Mouse (Mus musculus): ENCODE results near the gene Atp8b4. TPM values are rescaled to one million over a fixed set of nuclear protein-coding genes. Genes with fewer than 3 reads are reported as not detected.

The Atp8b4 gene
- polyA plus RNA-seq, 1 experiment from 2014 or later: 1.3 TPM

GRCm38 (mm10) chr2:126495230-126495629, 5.2 kb downstream of the Atp8b4 start:
- 84% methylated on average over 7 of the region's 7 CpGs for WGBS
- Histone ChIP-seq H3K9ac (no peak overlapping the region), H3K4me3 (replicated peaks) (no peak overlapping the region), H3K4me2 (no peak overlapping the region), H3K9me3 (no peaks in the 10 kb centered on the region), H3K27ac (no peak overlapping the region), H3K27me3 (replicated peaks) (no peaks in the 10 kb centered on the region), H3K36me3 (no peaks in the 10 kb centered on the region), H3K4me1 (no peaks in the 10 kb centered on the region)
- no peak for ATAC-seq (ENCODE audit: insufficient read depth, low FRiP score, low read depth)

- 70% methylated on average over 8 of the region's 8 CpGs for WGBS
- no peaks in the 10 kb centered on the region for H3K9me3 ChIP-seq
- H3K27ac ChIP-seq: no peak overlapping the region
- no peak overlapping the region for H3K4me2 ChIP-seq
- H3K36me3 ChIP-seq: no peaks in the 10 kb centered on the region
- no peak overlapping the region for H3K4me3 ChIP-seq (replicated peaks)
- H3K4me1 ChIP-seq: no peaks in the 10 kb centered on the region
- ATAC-seq (ENCODE audit: insufficient read depth, low FRiP score, low read depth): no peak
- H3K27me3 ChIP-seq (replicated peaks): no peaks in the 10 kb centered on the region
- H3K9ac ChIP-seq: no peak overlapping the region
Measured at GRCm38 (mm10) chr2:126493306-126493705, 7.2 kb downstream of the Atp8b4 start.

- Histone ChIP-seq H3K36me3 (no peaks in the 10 kb centered on the region), H3K4me3 (replicated peaks) (no peak overlapping the region), H3K9ac (no peak overlapping the region), H3K4me2 (no peak overlapping the region), H3K27ac (no peak overlapping the region), H3K27me3 (replicated peaks) (no peaks in the 10 kb centered on the region), H3K9me3 (no peaks in the 10 kb centered on the region), H3K4me1 (no peaks in the 10 kb centered on the region)
- WGBS: 58% methylated on average over 5 of the region's 5 CpGs
- ATAC-seq (ENCODE audit: insufficient read depth, low FRiP score, low read depth): no peak
Measured at GRCm38 (mm10) chr2:126492713-126493112, 7.8 kb downstream of the Atp8b4 start.

- Histone ChIP-seq H3K9ac (no peak overlapping the region), H3K27me3 (replicated peaks) (no peaks in the 10 kb centered on the region), H3K9me3 (no peaks in the 10 kb centered on the region), H3K4me2 (no peak overlapping the region), H3K4me1 (no peaks in the 10 kb centered on the region), H3K27ac (no peak overlapping the region), H3K4me3 (replicated peaks) (no peak overlapping the region), H3K36me3 (no peaks in the 10 kb centered on the region)
- 82% methylated on average over 4 of the region's 4 CpGs for WGBS
- no peak for ATAC-seq (ENCODE audit: insufficient read depth, low FRiP score, low read depth)
Measured at GRCm38 (mm10) chr2:126491446-126491845, 9.0 kb downstream of the Atp8b4 start.

GRCm38 (mm10) chr2:126490573-126490972, 9.9 kb downstream of the Atp8b4 start:
- H3K27ac ChIP-seq: no peak overlapping the region
- no peaks in the 10 kb centered on the region for H3K27me3 ChIP-seq (replicated peaks)
- H3K4me3 ChIP-seq (replicated peaks): no peak overlapping the region
- H3K4me2 ChIP-seq: no peak overlapping the region
- ATAC-seq (ENCODE audit: insufficient read depth, low FRiP score, low read depth): no peak
- H3K9me3 ChIP-seq: no peaks in the 10 kb centered on the region
- H3K4me1 ChIP-seq: no peaks in the 10 kb centered on the region
- WGBS: 76% methylated on average over 9 of the region's 9 CpGs
- H3K36me3 ChIP-seq: no peaks in the 10 kb centered on the region
- H3K9ac ChIP-seq: no peak overlapping the region

GRCm38 (mm10) chr2:126485262-126486017, 15.0 kb downstream of the Atp8b4 start:
- Histone ChIP-seq H3K27ac (no peak overlapping the region), H3K4me2 (no peak overlapping the region), H3K4me3 (replicated peaks) (no peak overlapping the region), H3K36me3 (no peaks in the 10 kb centered on the region), H3K9me3 (no peaks in the 10 kb centered on the region), H3K9ac (no peak overlapping the region), H3K4me1 (no peaks in the 10 kb centered on the region), H3K27me3 (replicated peaks) (no peaks in the 10 kb centered on the region)
- ATAC-seq (ENCODE audit: insufficient read depth, low FRiP score, low read depth): no peak
- 62% methylated on average over 11 of the region's 11 CpGs for WGBS

GRCm38 (mm10) chr2:126483337-126483736, 17.1 kb downstream of the Atp8b4 start:
- no peaks in the 10 kb centered on the region for H3K27me3 ChIP-seq (replicated peaks)
- no peak overlapping the region for H3K4me2 ChIP-seq
- no peaks in the 10 kb centered on the region for H3K36me3 ChIP-seq
- no peaks in the 10 kb centered on the region for H3K9me3 ChIP-seq
- H3K4me3 ChIP-seq (replicated peaks): no peak overlapping the region
- no peaks in the 10 kb centered on the region for H3K4me1 ChIP-seq
- ATAC-seq (ENCODE audit: insufficient read depth, low FRiP score, low read depth): no peak
- WGBS: 57% methylated on average over 6 of the region's 6 CpGs
- no peak overlapping the region for H3K27ac ChIP-seq
- no peak overlapping the region for H3K9ac ChIP-seq

- no peak overlapping the region for H3K4me3 ChIP-seq (replicated peaks)
- H3K36me3 ChIP-seq: no peaks in the 10 kb centered on the region
- no peak overlapping the region for H3K9ac ChIP-seq
- no peak for ATAC-seq (ENCODE audit: insufficient read depth, low FRiP score, low read depth)
- no peaks in the 10 kb centered on the region for H3K4me1 ChIP-seq
- no peaks in the 10 kb centered on the region for H3K9me3 ChIP-seq
- no peak overlapping the region for H3K27ac ChIP-seq
- H3K27me3 ChIP-seq (replicated peaks): no peaks in the 10 kb centered on the region
- no peak overlapping the region for H3K4me2 ChIP-seq
- WGBS: 84% methylated on average over 7 of the region's 7 CpGs
Measured at GRCm38 (mm10) chr2:126477556-126477955, 22.9 kb downstream of the Atp8b4 start.

GRCm38 (mm10) chr2:126475681-126476410, 24.6 kb downstream of the Atp8b4 start:
- H3K4me3 ChIP-seq (replicated peaks): no peak overlapping the region
- H3K27me3 ChIP-seq (replicated peaks): no peaks in the 10 kb centered on the region
- no peak overlapping the region for H3K9ac ChIP-seq
- H3K27ac ChIP-seq: no peak overlapping the region
- ATAC-seq (ENCODE audit: insufficient read depth, low FRiP score, low read depth): no peak
- no peaks in the 10 kb centered on the region for H3K36me3 ChIP-seq
- no peaks in the 10 kb centered on the region for H3K9me3 ChIP-seq
- 79% methylated on average over 11 of the region's 11 CpGs for WGBS
- H3K4me1 ChIP-seq: no peaks in the 10 kb centered on the region
- no peak overlapping the region for H3K4me2 ChIP-seq

- H3K4me1 ChIP-seq: no peaks in the 10 kb centered on the region
- H3K4me3 ChIP-seq (replicated peaks): no peak overlapping the region
- 84% methylated on average over 6 of the region's 6 CpGs for WGBS
- no peaks in the 10 kb centered on the region for H3K36me3 ChIP-seq
- no peaks in the 10 kb centered on the region for H3K27me3 ChIP-seq (replicated peaks)
- no peak for ATAC-seq (ENCODE audit: insufficient read depth, low FRiP score, low read depth)
- H3K9ac ChIP-seq: no peak overlapping the region
- no peak overlapping the region for H3K4me2 ChIP-seq
- H3K9me3 ChIP-seq: no peaks in the 10 kb centered on the region
- H3K27ac ChIP-seq: no peak overlapping the region
Measured at GRCm38 (mm10) chr2:126474019-126474418, 26.5 kb downstream of the Atp8b4 start.

GRCm38 (mm10) chr2:126472836-126473235, 27.6 kb downstream of the Atp8b4 start:
- Histone ChIP-seq H3K9me3 (no peaks in the 10 kb centered on the region), H3K4me3 (replicated peaks) (no peak overlapping the region), H3K27me3 (replicated peaks) (no peaks in the 10 kb centered on the region), H3K36me3 (no peaks in the 10 kb centered on the region), H3K4me1 (no peaks in the 10 kb centered on the region), H3K9ac (no peak overlapping the region), H3K4me2 (no peak overlapping the region), H3K27ac (no peak overlapping the region)
- no peak for ATAC-seq (ENCODE audit: insufficient read depth, low FRiP score, low read depth)
- 55% methylated on average over 5 of the region's 5 CpGs for WGBS

- WGBS: 72% methylated on average over 4 of the region's 4 CpGs
- Histone ChIP-seq H3K27me3 (replicated peaks) (no peaks in the 10 kb centered on the region), H3K27ac (no peak overlapping the region), H3K36me3 (no peaks in the 10 kb centered on the region), H3K4me1 (no peaks in the 10 kb centered on the region), H3K4me2 (no peak overlapping the region), H3K9ac (no peak overlapping the region), H3K4me3 (replicated peaks) (no peak overlapping the region), H3K9me3 (no peaks in the 10 kb centered on the region)
- no peak for ATAC-seq (ENCODE audit: insufficient read depth, low FRiP score, low read depth)
Measured at GRCm38 (mm10) chr2:126467790-126468189, 32.7 kb downstream of the Atp8b4 start.

All from stomach, embryonic 15.5 days (tissue).